Mouse (Mus musculus) gastrocnemius, adult 18-20 months (tissue): ENCODE measurements at regions not wholly inside any gene's neighbourhood (a gene's known extent, or its start where the extent isn't known, plus 50 kb on each side); places are given as distances from the start of the nearest gene placed in this dataset.

Experiments used
- DNase-seq: peaks from one replicate; pipeline ENCODE4 v3.0.0; 2021; ENCODE audit warnings: low spot score

- no peak for DNase-seq
Measured at GRCm38 (mm10) chr17:88173354-88174032, 108.4 kb upstream of the Fbxo11 start.

GRCm38 (mm10) chr17:88174242-88174679, 109.2 kb upstream of the Fbxo11 start:
- DNase-seq: no peak

DNA sequence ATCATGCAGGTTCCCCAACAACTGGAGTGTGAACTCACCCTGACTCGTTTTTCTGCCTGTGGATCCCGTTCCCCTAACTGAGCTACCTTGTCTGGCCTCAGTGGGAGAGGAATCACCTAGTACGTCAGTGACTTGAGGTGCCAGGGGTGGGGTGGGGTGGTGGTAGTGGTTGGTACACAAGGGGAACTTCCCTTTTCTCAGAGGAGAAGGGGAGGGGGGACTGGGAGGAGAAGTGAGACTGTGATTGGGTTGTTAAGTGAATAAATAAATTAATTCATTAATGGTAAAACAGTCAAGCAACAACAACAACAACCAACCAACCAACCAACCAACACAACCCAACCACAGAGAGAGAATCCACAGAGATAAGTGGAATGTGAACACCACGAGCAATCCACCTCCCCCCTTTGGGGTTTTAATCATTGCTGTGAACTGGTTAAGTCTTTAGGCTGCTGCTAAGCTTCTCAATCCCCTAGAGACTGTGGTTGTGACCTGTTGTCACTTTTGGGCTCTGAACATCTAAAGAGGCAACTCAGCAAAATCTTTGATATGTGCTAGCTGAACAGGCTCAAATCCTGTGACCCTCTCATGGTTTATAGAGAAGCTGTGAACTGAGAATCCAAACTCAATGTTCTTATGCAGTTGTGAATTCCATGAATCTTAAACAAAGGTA, 111.0 kb upstream of the Fbxo11 start:
- DNase-seq: no peak

GRCm38 (mm10) chr17:88190735-88191134, 125.6 kb upstream of the Fbxo11 start:
- DNase-seq: no peak

- no peak for DNase-seq
Measured at GRCm38 (mm10) chr17:88191444-88191843, 126.4 kb upstream of the Fbxo11 start.

DNA sequence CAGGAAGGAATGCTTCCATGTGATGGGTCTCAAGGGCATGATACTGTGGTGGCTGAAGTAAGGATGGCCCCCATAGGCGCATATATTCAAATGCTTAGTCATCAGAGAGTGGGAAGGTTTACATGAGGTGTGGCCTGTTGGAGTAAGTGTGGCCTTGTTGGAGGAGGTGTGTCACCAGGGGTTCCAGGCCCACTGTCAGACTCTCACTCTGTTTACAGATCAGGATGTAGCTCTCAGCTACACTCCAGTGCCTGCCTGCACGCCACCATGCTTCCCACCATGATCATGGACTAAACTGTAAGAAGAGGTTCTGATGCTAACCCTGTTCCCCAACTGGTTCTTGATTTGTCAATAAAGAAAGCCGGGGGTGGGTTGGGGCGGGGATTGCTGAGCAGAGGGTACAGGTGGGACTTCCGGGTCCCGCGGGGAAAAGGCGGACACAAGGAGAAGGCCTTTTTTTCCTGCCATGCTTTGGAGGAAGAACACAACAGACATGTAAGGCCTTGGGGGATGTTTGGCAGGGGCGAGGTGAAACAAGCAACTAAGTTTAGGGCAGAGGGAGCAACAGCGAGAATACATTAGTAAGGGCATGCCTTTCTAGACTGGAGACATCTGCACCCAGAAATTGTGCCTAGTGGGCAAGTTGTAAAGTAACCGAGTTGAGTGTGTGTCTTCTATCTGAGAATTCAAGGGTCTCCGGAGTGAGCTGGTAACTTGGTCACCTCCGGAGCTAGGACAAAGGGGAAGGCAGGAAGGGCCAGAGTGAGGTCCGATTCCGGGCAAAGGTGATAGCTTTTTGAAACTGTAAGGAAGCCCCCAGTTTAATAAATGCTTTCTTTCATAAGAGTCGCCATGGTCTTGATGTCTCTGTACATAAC, 127.1 kb upstream of the Fbxo11 start:
- DNase-seq: no peak

DNA sequence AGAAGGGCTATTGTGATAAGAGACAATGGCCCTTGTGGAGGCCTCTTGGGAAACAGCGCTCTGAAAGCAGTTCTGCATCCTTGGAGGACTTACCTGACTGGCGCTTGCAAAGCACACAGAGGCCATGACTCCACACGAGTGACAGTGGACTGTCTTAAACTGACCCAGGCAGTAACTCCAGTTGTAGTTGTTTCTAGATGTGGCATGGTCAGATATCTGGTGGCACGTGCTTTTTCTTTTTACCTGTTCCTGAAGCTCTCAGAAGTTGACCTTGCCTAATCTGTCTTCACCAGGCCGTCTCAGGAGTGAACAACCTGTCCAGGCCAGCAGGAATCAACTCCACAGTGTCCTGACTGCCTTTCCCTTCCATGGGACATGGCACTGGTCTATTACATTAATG, 129.6 kb upstream of the Fbxo11 start:
- DNase-seq: no peak

DNA sequence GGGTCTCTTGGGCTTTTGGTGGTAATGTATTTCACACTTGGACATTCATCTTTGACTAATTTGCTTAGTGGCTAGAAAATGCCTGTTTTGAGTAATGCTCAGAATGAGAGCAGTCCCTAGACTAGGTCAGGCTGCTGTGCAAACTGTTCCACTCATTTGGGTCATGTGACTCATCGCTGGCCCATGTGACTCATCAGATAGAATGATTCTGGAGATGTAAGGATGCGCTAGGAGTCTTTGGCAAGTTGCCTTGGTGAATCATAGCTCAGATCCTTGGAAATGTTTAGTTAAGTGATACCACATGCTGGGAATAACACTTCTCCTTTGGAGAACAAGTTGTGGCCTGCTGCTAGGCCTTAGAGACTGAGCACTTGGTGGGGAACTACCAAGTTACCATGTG, 130.2 kb upstream of the Fbxo11 start:
- peak; percentile 70 for DNase-seq

DNA sequence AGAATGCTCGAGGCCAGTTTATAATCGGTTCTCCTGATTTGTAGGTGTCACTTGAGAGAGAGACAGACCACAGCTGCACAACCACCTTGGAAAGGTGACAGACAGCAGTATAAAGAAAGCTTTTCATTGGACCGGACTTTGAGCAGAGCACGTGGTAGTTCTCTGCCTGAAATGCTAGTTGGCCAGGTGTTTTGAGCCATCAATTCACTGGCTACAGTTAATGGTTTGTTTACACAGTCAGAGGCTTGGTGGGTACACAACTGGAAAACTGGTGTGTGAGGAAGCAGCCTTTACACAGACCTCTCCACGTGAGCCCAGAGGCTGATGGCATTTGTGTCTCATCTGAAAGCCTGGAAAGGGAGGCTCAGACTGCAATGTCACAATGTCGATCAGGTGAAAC, 130.8 kb upstream of the Fbxo11 start:
- DNase-seq: no peak

GRCm38 (mm10) chr17:88196322-88196721, 131.2 kb upstream of the Fbxo11 start:
- DNase-seq: no peak

- peak; percentile 24 for DNase-seq
Measured at GRCm38 (mm10) chr17:88197381-88197780, 132.3 kb upstream of the Fbxo11 start.

DNA sequence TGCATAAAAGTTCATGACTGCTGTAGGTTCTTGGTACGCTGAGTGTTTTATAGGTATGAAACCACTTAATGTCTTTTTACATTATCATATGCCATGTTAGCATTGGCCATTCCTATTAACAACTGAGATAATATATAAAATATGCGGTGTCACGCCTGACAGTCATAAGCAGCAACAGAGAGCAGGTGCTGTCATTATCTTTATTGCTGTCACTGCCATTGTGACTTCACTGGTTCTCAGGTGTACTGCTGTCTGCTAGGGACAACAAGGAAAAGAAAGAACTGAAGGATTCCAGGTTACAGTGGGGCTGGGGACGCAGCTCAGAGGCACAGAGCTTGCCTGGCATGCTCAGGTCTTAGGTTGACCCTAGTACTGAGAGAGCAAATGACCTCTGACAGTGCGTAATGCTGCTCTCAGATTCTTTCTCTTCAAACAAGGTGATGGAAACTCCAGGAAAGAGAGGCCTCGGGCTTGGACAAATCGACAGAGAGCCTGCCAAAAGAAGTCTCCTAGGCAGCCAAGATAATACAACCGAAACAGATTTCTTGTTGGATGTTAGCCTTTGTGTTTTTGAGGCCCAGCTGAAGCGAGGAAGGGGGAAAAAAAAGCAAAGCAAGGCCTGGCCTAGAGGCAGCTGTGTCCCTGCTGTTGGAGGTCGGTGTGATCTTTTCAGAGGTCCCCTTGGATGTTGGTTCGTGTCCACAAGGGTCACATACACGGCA, 136.3 kb upstream of the Fbxo11 start:
- peak; percentile 24 for DNase-seq

DNA sequence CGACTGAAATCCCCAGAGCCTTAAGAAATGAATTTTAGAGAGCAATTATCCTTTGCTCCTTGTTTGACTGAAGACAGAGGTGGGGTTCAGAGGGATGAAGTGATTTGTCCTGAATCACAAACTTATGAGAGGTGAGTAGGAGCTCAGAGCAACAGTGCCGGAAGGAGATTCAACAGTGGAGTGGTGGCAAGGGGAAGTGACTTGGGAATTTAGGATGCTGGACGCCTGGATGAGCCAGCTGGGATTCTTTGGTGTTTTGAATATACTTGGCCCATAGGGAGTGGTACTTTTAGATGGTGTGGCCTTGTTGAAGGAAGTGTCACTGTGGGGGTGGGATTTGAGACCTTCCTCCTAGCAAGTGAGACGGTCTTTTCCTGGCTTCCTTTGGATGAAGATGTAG, 137.1 kb upstream of the Fbxo11 start:
- no peak for DNase-seq

GRCm38 (mm10) chr17:88209565-88209964, 144.5 kb upstream of the Fbxo11 start:
- no peak for DNase-seq

DNA sequence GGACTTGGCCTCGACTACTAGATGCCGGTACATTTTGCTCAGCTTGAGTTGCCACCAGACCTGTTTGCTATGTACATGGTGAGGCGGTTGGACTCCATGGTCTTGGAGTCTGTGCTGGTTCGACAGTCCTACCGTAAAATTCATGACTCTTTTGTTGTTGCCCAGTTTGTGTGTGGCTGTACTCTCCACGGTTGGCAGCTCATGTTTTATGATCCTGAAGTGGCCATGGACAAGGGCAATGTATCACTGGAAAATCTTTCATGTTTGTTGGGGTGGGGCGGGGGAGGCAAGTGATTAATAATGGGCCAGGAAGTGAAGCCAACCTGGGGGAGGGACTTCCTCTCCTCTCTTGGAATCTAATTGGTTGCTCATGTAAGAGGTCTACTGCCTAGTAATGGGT, 147.0 kb upstream of the Fbxo11 start:
- no peak for DNase-seq

GRCm38 (mm10) chr17:88214746-88215145, 149.7 kb upstream of the Fbxo11 start:
- peak; percentile 59 for DNase-seq

DNA sequence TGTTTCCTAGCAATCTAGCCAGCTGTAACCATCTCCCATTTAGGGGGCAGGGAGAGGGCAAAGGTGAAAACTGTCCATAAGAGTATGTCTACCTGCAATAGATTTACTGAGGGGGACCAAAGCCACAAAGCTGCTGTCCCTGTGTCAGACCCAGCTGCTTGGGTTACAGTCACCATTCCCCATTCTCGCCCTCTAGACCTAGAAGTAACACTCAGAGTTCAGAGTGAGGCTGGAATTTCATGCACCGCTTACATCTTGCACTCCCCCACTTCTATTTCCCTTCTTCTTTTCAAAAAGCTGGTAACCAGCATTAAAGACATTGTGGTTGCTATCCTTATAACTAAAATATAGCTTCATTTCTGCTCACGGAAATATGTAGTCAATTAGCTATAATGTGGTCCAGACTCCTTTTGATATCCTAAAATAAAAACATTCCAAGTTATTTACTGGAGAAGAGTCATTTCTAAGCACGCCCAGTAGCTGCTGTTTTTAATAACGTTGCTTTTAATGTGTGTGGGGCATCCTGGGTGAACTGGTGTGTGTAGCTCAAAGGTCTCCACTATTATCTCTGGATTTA, 157.4 kb upstream of the Fbxo11 start:
- no peak for DNase-seq

GRCm38 (mm10) chr17:88240476-88240875, 175.4 kb upstream of the Fbxo11 start:
- DNase-seq: no peak

GRCm38 (mm10) chr17:88248625-88249024, 183.5 kb upstream of the Fbxo11 start:
- DNase-seq: no peak

DNA sequence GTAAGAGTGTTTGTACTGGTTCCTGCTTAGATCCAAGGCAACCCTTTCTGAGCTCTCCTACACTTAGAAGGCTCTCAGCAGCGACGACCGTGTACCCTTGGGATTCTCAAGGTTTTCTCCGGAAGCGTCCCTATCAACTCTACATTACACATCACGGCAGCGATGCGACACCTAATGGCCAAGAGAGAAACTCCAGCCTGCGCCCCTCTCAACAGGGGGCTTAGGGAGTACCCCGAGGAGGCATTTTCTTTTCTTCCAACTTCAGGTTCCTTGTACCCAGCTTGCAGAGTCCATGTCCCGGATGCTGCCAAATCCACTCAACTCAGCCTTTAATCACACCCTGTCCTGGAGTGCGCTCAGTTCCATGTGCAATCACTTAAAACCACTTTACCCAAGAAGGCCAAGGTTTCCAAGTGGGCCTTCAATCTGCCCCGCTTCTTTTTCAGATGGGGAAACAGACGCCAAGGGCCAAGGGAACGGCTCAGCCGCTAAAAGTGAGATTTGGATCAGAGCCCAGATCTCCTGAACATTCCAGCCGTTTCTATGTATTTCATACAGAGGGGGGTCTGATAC, 186.9 kb upstream of the Fbxo11 start:
- peak; percentile 66 for DNase-seq
